Mouse (Mus musculus) testis, adult 2 months (tissue): ENCODE results near the gene Dnal4.

ENCODE experiments used
- CTCF ChIP-seq: fragments of 200-500 bp; IDR thresholded peaks from 2 replicates; pipeline ENCODE4 v1.5.1; 2012; ENCODE audit warnings: low read depth, mild to moderate bottlenecking, inconsistent platforms, low read length, moderate library complexity; ENCODE audit not compliant: control insufficient read depth, insufficient read depth, insufficient replicate concordance
- POLR2A ChIP-seq: fragments of 200-500 bp; IDR thresholded peaks from 2 replicates; pipeline ENCODE4 v1.6.1; 2012; ENCODE audit warnings: low read depth, mild to moderate bottlenecking, inconsistent platforms, low read length, moderate library complexity; ENCODE audit not compliant: control insufficient read depth

DNA sequence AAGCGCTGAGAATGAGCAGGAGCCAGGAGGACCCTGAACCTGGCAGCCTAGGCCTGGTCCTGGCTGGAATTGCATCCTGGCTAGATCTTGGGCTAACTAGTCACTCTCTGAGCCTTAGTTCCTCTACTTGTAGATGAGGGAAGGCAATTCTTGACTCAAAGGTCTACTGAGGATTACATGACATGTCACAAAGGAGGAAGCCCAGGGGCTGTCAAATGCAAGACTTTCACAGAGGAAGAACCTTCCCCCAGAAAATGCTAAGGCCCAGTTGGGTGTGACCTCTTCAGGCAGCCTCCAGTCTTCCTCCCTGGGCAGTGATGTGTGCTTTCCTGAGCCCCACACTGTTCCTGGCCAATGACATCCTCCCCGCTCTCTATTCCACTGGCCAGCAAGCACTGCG is 20.5 kb downstream of the Dnal4 start:
- TF ChIP-seq POLR2A (no peak), CTCF (no peak)
